Mouse (Mus musculus): ENCODE measurements around the gene Calhm2. TPM values are rescaled to one million over a fixed set of nuclear protein-coding genes. Genes with fewer than 3 reads are reported as not detected.
"Not testable (repeated sequence)": the region's sequence is repeated elsewhere in the genome, so short reads cannot be mapped to it uniquely, and the experiment has no call there.

Calhm2 gene
- polyA plus RNA-seq, 1 experiment: 5.3 TPM

- no peak for TF ChIP-seq CTCF (IDR thresholded peaks at IDR 0.05; ENCODE audit: extremely low read depth, insufficient read depth, low read length)
- no peak for TF ChIP-seq POLR2A (IDR thresholded peaks at IDR 0.05; ENCODE audit: extremely low read depth, insufficient read depth, low read length)
- H3K27ac ChIP-seq (ENCODE audit: insufficient read depth, low read length): no peak within 1 kb of the TSS
- no peaks in the 10 kb centered on the region; the same call in 1 of the 2 replicates for H3K4me1 ChIP-seq (ENCODE audit: control insufficient read depth, insufficient read depth, low read length)
- no peak within 1 kb of the TSS for H3K4me3 ChIP-seq (ENCODE audit: insufficient read depth, low read length)
These were observed 19.6 kb upstream of the Calhm2 start, which contains the start of gene Calhm3 for GRCm38 (mm10) chr19:47157664-47158063. TSS of gene Calhm3 (minus strand) at chr19:47157764.

DNA sequence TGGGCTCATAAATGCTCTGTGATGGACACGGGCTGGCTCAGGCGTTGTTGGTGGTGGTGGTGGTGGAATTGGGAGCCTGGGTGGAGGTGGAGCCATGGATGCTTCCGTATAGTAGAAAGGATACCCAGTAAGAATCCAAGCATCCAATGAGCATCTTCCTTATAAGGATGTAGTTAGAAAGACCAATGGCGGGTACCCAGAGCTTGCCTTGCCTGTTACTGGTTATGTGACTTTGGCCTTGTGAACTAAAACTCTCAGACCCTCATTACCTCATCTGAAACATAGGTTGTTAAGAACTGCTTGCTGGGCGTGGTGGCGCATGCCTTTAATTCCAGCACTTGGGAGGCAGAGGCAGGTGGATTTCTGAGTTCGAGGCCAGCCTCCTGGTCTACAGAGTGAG is 15.7 kb upstream of the Calhm2 start:
- no peaks in the 10 kb centered on the region for H3K4me1 ChIP-seq (ENCODE audit: control insufficient read depth, insufficient read depth, low read length)
- no peak overlapping the region for H3K27ac ChIP-seq (ENCODE audit: insufficient read depth, low read length)
- no peak overlapping the region for H3K4me3 ChIP-seq (ENCODE audit: insufficient read depth, low read length)
- TF ChIP-seq CTCF (IDR thresholded peaks at IDR 0.05; ENCODE audit: extremely low read depth, insufficient read depth, low read length) (no peak), POLR2A (IDR thresholded peaks at IDR 0.05; ENCODE audit: extremely low read depth, insufficient read depth, low read length) (no peak)

DNA sequence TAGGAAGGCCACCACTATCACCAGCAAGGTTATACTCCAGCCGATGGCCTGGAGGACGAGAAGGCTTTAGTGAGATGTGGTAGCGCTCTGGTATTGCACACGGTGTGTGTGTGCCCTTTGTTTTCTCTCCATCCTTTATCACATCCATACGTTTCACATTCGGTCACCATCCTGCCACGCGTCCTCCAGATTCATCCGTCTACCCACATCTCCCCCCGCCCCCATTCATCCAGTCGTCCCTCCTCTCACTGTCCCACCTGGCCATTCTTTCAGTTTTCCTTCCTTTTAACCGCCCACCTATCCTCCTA is 13.9 kb upstream of the Calhm2 start:
- H3K4me1 ChIP-seq (ENCODE audit: control insufficient read depth, insufficient read depth, low read length): no peaks in the 10 kb centered on the region
- no peak overlapping the region for H3K27ac ChIP-seq (ENCODE audit: insufficient read depth, low read length)
- peak overlapping the region; percentile 4; the same call in 1 of the 2 replicates for H3K4me3 ChIP-seq (ENCODE audit: insufficient read depth, low read length)
- TF ChIP-seq POLR2A (IDR thresholded peaks at IDR 0.05; ENCODE audit: extremely low read depth, insufficient read depth, low read length): no peak
- TF ChIP-seq CTCF (IDR thresholded peaks at IDR 0.05; ENCODE audit: extremely low read depth, insufficient read depth, low read length): no peak

DNA sequence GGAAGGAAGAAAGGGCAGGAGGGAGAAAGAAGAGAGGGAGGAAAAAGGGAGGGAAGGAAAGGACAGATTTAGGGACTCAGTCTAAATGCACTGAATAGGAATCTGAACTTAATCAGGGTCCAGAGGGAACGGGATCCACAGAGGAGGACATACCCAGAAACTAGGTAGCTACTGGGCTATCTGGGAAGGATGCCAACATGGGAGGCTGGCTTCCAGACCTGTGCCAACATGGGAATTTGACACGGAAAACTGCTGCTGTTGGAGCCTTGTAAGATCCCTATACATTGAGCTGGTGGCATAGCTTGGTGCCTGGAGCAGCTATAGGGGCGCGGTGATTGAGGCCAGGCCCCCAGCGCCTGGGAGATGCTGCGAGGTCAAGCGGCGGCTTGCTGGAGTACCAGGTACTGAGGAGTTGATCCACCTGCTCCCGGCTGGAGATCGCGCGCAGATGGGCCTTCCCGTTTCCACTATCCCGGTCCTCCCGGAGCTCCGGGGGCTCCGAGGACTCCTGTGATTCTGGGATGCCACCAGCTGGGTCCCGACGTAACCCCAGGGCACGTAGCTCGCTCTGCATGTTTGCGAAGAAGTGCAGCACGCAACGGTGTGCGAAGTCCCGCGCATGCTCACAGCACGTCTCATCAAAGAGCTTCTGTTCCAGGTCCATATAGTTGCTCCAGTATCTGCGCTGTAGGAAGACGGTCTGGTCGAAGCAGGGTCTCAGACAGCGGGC is 13.4 kb upstream of the Calhm2 start:
- no peaks in the 10 kb centered on the region for H3K4me1 ChIP-seq (ENCODE audit: control insufficient read depth, insufficient read depth, low read length)
- peak overlapping the region; percentile 4 for H3K4me3 ChIP-seq (ENCODE audit: insufficient read depth, low read length)
- H3K27ac ChIP-seq (ENCODE audit: insufficient read depth, low read length): no peak overlapping the region
- TF ChIP-seq CTCF (IDR thresholded peaks at IDR 0.05; ENCODE audit: extremely low read depth, insufficient read depth, low read length) (no peak), POLR2A (IDR thresholded peaks at IDR 0.05; ENCODE audit: extremely low read depth, insufficient read depth, low read length) (peak; percentile 53; the same call in 1 of the 2 replicates)

- Histone ChIP-seq H3K27ac (ENCODE audit: insufficient read depth, low read length) (no peak overlapping the region), H3K4me3 (ENCODE audit: insufficient read depth, low read length) (no peak overlapping the region), H3K4me1 (ENCODE audit: control insufficient read depth, insufficient read depth, low read length) (no peaks in the 10 kb centered on the region)
- TF ChIP-seq CTCF (IDR thresholded peaks at IDR 0.05; ENCODE audit: extremely low read depth, insufficient read depth, low read length) (no peak), POLR2A (IDR thresholded peaks at IDR 0.05; ENCODE audit: extremely low read depth, insufficient read depth, low read length) (no peak)
These were observed 11.8 kb upstream of the Calhm2 start for GRCm38 (mm10) chr19:47149854-47150253.

GRCm38 (mm10) chr19:47148267-47148847 is 10.3 kb upstream of the Calhm2 start:
- no peak overlapping the region for H3K27ac ChIP-seq (ENCODE audit: insufficient read depth, low read length)
- no peaks in the 10 kb centered on the region for H3K4me1 ChIP-seq (ENCODE audit: control insufficient read depth, insufficient read depth, low read length)
- TF ChIP-seq CTCF (IDR thresholded peaks at IDR 0.05; ENCODE audit: extremely low read depth, insufficient read depth, low read length) (no peak), POLR2A (IDR thresholded peaks at IDR 0.05; ENCODE audit: extremely low read depth, insufficient read depth, low read length) (no peak)
- H3K4me3 ChIP-seq (ENCODE audit: insufficient read depth, low read length): no peak overlapping the region

GRCm38 (mm10) chr19:47144154-47144553 is 6.1 kb upstream of the Calhm2 start, which contains the start of gene Calhm1:
TSS of gene Calhm1 (minus strand) at chr19:47144254.
- no peak within 1 kb of the TSS for H3K27ac ChIP-seq (ENCODE audit: insufficient read depth, low read length)

DNA sequence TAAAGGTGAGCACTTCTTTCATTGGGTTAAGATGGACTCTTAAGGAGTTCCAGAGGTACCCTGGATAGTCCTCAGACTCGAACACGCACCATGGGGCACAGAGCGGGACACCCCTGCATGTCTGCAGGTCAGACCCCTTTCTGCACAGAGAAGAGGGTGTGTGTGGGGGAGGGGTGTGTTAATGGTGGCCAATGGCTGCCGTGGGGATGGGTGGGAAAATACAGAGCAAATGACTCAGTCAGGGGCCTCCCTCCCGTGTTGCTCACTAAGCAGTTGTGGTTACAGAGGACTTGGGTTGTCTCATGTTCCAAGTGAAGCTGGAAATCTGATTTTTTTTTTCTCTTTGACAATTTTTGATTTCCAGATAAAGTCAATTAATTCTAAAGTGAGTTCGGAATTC is 4.3 kb upstream of the Calhm2 start:
- Histone ChIP-seq H3K4me3 (ENCODE audit: insufficient read depth, low read length) (no peak overlapping the region), H3K27ac (ENCODE audit: insufficient read depth, low read length) (no peak overlapping the region), H3K4me1 (ENCODE audit: control insufficient read depth, insufficient read depth, low read length) (0 out of 2 replicates have a peak, but pooled peaks cover 3% of the 10 kb centered on the region)
- no peak for TF ChIP-seq CTCF (IDR thresholded peaks at IDR 0.05; ENCODE audit: extremely low read depth, insufficient read depth, low read length)

More at GRCm38 (mm10) chr19:47144154-47144553, 6.1 kb upstream of the Calhm2 start, which contains the start of gene Calhm1:
- H3K4me1 ChIP-seq (ENCODE audit: control insufficient read depth, insufficient read depth, low read length): 0 out of 2 replicates have a peak, but pooled peaks cover 3% of the 10 kb centered on the region
- H3K4me3 ChIP-seq (ENCODE audit: insufficient read depth, low read length): no peak within 1 kb of the TSS
- TF ChIP-seq POLR2A (IDR thresholded peaks at IDR 0.05; ENCODE audit: extremely low read depth, insufficient read depth, low read length) (no peak), CTCF (IDR thresholded peaks at IDR 0.05; ENCODE audit: extremely low read depth, insufficient read depth, low read length) (no peak)

DNA sequence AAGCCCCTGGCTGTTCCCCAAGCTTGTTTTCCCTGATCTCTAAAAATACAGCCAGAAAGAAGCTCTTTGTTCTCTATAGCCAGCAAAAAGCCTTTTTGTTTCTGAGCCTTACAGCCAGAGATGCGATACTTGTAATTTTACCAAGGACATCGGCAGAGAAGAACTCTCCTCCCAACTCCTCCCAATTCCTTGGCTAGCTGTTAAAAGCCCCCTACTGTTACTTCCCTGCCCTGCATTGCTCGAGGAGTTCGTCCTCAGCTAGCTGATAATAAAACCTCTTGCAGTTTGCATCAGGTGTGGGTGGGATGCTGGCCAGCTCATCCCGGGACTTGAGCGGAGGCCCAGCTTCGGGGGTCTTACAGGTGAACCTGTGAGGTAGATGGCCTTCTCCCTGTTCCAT is 1.5 kb upstream of the Calhm2 start:
- H3K4me3 ChIP-seq (ENCODE audit: insufficient read depth, low read length); H3K27ac ChIP-seq (ENCODE audit: insufficient read depth, low read length); H3K4me1 ChIP-seq (ENCODE audit: control insufficient read depth, insufficient read depth, low read length): not testable (repeated sequence)

GRCm38 (mm10) chr19:47137051-47137581 is 978 bp downstream of the Calhm2 start:
- peaks cover 6% of the 10 kb centered on the region; the same call in 1 of the 2 replicates for H3K4me1 ChIP-seq (ENCODE audit: control insufficient read depth, insufficient read depth, low read length)
- H3K4me3 ChIP-seq (ENCODE audit: insufficient read depth, low read length): peak overlapping the region; percentile 52
- TF ChIP-seq POLR2A (IDR thresholded peaks at IDR 0.05; ENCODE audit: extremely low read depth, insufficient read depth, low read length) (0 out of 2 replicates have a peak, but pooled peaks have one; percentile 21), CTCF (IDR thresholded peaks at IDR 0.05; ENCODE audit: extremely low read depth, insufficient read depth, low read length) (no peak)
- peak overlapping the region; percentile 87 for H3K27ac ChIP-seq (ENCODE audit: insufficient read depth, low read length)

Data from cortical plate, adult 2 months (tissue).